Mouse (Mus musculus) monocyte, adult 2 months (primary cell): ENCODE data around the gene Utf1.
A peak's percentile ranks its signal among the peaks of the same experiment; 100 is the strongest.

ENCODE experiments used
- DNase-seq, 2 experiments: peaks; one replicate each; pipeline ENCODE4 v3.0.0; 2022; ENCODE audit warnings: low spot score in 2 of 2, low read depth in 1 of 2

The Utf1 gene

DNA sequence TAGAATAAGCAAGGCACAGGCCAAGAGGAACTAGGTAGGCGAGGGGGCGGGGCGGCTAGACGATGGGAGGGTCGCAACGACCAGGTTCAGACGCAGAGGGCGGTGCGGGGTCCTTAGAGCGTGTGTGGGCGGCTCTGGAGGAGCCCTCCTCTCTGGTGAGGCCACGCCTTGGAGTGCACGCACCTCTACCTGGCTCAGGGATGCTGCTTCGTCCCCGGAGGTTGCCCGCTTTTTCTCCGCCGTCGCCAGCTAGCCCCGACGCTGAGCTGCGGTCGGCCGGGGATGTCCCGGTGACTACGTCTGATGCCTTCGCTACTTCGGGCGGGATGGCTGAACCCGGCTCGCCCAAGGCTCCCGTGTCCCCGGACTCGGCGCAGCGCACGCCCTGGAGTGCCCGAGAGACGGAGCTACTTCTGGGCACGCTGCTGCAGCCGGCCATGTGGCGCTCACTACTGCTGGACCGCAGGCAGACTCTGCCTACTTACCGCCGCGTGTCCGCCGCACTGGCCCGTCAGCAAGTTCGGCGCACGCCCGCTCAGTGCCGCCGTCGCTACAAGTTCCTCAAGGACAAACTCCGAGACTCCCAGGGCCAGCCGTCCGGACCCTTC, at the start of gene Utf1:
Gene Utf1 (plus strand): TSS at position 116 of the 608 bp plus-strand sequence.
- no peak for DNase-seq

DNA sequence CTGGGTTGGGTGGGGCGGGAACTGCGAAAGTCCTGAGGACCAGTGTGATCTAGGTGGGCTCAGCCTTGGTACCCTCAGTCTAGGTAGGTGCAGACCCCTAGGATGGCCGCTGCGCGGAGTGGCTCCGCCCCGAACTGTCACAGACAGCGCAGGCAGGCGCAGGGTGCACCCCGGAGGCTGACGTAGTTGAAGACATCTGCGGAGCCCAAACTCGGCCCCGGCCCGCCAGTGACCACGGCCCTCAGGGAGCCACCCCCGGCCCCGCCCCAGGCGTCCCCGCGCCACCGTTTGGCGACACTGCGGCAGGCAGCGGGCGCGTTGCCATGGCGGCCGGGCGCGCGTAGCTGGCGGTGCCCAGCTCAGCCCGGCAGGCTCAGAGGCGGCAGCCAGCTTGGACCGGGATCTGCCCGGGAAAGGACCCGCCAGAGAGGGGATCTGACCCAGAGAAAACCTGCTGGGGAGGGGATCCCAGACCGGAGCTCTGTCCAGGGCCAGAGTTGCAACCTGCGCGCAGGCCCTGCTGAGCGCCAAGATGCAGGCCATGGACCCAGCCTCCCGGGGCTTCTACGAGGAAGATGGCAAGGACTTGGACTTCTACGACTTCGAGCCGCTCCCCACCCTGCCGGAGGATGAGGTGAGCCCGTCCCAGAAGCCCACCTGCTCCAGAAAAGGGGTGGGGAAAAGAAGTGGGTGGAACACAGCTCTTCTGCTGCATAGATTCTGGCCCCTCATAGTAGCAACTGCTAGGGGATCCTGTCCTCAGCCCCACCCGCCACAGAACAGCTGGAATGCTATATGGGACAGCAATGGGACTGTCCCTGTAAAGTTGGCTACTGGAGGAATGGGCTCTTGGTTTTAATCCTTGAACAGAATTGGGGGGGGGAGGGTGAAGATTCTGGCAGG, 48.7 kb upstream of the Utf1 start, which contains the start of gene Kndc1:
Gene Kndc1 (plus strand): TSS at position 42 of the 903 bp plus-strand sequence.
- no peak for DNase-seq

DNA sequence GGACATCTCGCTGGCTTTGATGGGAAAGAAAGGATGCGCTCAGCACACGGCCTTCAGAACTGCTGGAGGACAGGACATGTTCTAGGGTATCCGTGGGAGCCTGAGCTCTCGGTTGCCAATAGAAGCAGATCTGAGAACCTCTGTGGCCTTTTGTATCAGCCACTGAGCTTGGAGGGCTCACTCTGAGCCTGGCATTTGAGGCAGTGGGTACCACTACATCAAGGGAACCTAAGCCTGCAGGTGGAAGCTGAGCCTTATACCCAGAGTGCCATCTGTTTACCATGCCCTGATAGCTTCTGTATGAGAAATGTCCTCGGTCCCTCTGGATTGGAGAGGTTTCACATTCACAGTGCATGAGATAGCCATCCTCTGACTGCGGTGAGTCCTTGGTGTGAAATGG, 47.3 kb upstream of the Utf1 start:
- DNase-seq = no peak

DNA sequence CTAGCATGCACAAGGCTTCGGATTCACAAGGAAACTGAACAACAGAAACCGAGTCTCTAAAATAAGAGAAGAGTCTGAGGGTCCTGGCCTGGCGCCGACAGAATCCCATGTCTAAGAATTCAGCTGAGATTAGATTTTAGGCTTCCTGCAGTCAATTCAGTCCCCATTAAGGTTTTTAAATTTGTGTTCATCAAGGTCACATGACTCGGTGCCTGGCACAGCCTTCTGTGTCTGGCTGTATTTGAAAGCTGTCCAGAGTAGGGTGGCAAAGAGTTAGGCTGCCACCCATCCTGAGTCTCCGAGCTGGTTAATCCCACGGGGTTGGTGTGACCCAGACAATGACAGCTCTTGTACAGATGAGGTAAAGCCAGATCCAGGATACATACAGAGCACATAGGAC, 46.8 kb upstream of the Utf1 start:
- no peak for DNase-seq

DNA sequence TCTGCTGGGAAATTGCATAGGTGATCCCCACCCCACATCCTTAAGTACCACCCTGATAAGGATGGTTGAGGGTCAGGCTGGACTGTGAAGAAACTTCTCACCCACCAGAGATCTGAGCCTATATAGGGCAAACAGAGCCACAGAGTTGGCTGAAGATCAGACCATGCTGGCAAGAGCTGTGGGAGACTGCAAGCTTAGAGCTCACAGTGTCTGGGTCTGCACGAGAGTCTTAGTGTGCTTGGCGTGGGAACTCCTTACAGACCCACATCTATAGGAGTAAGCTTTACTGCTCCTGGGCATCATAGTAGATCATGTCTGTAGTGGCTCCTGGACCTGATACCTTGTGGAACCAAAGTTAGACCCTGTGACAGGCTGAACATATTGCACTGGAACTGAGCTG, 45.0 kb upstream of the Utf1 start:
- DNase-seq = no peak

DNA sequence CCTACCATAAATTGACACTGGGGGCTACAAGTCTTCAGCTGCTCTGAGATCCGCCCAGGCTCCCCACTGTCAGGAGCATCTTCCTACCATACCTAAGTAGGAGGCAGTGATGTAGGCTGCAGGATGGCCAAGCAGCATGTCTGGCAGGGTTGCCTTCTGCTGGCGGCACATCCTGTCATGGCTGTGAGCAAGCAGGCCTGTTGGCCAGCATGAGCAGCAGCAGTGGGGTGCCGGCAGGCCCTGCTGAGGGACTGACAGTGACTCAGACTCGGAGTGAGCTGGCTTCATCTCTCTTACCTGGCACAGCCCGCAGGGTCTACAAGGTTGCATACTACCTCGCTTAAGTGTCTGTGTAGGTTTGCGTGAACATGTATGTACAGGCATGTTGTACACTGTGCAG, 44.1 kb upstream of the Utf1 start:
- DNase-seq = no peak

DNA sequence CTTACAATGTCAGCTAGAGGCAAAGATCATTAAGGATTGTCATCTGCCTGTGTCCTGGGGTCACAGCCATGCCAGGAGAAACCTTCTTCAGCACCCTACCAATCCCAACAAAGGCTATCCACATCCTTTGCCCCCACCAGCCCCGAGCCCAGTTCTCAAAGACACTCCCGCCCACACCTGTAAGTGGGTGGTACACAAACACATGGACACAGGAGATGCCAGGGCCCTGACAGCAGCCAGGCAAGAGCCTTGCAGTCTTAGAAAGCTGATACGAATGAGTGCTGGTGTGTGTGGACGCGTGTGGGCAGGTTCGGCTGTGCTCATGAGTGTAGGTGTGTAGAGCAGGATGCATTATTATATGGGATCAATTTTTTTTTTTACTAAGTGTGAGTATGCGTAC, 43.1 kb upstream of the Utf1 start:
- DNase-seq = no peak

DNA sequence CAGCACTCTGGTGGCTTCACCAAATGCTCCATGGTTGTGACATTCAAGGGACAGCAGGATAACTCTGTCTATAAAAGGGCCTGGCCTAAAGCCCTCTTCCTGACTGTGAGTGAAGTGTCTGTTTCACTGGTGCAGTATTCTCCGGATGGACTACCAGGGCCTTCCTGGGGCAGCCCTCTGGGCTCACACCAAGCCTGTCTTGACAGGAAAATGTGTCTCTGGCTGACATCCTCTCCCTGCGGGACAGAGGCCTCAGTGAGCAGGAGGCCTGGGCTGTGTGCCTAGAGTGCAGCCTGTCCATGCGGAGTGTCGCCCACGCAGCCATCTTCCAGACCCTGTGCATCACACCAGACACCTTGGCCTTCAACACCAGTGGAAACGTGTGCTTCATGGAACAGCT, 42.7 kb upstream of the Utf1 start:
- no peak for DNase-seq

DNA sequence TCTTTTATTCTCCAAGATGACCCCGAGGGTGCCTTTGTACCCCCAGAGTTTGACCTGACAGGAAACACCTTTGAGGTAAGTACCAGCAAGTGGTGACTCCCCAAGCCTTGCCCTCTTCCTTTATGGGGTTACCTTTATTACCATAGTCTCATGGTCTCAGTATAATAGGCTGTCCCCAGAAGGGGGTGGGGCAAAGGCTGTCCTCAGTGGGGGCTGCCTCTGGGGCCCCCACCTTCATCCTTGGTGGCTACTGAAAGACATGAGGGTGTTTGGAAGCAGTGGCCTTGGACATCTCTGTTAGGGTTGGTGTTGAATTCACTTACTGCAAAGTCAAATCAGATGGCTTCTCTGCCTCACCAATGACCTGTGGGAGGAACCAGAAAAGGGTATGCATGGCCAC, 41.6 kb upstream of the Utf1 start:
- no peak for DNase-seq

DNA sequence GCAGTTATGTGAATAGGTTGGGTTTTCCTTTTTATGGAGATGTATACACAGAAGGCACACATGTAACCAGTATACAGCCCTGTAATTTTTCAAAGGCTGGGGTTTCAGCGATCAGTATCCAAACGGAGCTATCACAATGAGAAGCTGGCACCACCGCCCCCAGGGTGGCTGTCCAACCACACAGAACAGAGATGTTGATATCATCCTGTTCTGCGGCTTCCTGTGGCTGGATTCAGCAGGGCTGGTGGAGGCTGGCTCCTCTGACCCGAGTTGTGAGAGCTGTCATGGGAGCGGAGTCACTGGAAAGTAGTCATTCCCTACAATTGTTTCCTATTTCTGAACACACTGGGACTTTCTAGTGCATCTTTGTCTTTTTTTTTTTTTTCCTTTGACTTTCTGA, 38.3 kb upstream of the Utf1 start:
- DNase-seq = no peak

DNA sequence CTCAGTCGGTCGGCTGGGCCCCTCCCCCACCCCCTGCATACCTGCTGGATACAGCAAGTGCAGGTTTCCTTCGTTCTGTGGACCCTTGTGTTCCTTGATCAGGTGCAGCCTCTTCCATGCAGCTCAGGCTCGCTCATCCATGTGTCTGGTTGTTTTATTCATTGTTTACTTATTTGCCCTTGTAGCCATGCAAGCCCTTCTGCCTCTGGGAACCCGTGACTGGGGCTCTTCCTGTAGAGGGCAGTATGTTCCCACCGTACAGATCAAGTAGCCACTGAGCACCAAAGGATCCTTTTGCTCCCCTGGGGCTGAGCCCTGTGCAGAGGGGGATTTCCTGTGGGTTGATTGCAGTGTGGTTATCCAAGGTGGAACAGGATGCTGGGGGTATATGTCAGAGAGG, 37.9 kb upstream of the Utf1 start:
- DNase-seq = peak in 1 of 2 experiments; percentile 8

DNA sequence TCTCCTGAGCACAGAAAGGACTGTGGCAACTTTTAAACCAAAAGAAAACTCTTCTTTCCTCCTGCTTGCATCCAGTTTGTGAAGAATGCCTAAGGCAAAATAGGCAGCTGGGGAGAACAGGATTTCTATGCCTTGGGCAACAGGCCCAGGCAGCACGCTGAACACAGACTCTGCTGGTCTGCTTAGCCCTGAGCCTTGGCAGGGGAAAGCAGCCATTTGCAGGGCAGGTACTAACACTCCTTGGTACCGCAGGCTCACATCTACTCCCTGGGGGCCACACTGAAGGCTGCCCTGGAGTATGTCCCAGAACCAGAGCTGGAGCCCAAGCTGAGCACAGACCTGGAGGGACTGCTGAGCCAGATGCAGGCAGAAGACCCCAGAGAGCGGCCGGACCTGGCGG, 35.4 kb upstream of the Utf1 start:
- no peak for DNase-seq

DNA sequence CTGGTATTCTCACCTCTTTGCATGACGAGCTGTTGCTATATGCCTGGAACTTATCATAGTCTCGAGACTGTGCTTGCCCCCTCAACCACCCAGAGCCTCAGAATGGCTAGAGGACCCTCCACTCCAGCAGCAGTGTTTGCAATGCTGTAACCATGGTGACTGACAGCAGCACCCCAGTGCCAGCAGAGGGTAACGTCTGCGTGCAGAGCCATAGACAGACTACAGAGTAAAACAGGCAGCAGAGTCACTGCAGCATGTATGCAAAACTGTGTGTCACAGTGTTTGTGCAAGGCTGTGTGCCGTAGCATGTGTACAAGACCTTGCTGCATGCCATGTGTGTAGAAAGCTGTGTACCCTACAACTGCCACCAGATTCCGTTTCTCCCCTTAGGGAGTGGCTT, 34.1 kb upstream of the Utf1 start:
- no peak for DNase-seq

DNA sequence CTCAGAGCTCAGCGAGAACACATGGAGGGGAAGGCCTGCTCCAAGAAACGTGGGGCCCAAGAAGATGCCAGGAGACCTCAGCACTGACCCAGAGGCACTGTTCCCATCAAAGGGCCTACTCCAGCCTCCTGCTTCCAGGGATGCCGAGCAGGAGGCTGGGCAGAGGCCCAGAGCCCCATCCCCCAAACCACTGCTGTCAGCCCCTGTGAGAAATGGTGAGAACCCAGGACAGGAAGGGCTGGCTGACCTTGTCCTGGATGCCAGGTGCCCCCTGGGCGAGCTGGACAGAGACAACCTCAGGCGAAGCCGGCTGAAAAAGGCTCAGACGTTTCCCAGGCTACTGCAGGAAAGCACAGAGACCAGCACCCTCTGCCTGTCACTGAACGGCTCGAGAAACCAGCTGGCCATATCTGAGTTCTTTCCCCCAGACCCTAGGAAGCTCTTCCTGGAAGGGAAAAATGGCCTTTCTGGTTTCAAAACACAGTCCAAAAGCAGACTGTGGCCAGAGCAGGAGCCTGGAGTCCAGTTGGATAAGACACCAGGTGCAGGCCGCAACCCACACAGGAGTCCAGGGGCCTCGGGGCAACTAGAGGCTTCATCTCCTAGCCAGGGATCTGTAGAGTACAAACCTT, 33.3 kb upstream of the Utf1 start:
- DNase-seq = no peak

DNA sequence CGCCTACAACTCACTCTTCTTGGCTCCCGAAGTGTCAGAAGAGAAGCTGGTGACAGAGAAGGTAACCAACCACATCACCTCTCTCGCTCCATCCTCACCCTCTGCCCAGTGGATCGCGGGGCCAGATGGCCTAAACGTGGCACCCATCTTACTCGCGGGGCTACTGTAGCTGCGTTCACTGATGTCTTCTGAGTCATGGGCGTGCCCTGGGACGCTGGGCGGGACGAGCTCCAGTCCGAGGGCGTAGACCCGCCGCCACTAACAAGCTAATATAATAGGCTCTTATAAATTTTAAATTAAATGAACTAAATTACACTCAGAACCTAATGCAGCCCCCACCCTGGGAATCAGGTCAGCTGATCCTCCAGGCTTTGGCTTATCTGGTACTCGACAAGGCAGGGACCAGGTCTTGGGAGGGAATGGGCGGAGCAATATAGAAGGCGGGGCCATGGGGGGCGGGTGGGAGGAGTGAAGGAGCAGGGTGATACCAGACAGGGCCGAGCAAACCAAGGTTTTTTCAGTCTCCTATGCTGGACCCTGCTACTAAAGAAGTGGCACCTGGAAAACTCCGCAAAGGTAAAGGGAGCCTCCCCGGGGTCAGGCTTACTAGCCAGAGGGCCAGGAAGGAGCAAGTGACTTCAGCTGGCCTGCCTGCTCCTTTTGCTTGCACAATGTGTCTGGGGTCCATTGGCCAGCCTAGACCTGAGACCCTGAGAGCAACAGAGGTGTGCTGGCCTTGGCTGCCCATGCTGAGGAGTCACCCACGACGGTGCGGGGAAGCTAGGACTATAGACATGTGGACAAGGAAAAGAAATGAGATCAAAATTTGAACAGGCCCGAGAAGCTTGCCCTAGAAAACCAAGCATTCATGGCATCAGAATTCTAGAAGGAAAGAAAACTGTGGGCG, 29.2 kb upstream of the Utf1 start:
- no peak for DNase-seq

DNA sequence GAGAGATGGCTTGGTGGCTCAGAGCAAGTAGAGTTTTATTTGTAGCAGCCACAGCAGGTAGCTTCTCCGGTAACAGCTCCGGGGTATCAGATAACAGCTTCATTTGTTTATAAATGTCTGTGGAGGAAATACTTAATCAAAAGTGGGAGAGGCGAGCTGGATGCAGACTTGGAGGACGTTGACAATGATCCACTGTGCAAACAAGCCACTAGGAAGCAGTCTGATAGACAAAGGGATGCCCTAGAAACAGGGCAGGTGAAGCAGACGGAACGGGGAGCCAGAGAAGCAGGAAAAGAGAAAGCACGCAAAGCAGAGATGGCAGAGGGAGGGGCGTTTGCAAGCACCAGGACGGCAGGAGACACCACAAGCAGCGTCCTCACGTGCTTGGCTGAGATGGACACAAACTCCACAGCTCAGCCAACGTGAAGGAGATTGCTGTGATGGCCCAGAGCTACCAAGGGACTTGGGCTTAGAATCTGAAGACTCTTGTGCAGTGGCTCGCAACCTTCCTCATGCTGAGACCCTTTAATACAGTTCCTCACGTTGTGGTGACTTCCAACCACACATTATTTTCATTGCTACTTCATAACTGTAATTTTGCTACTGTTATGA, 27.8 kb upstream of the Utf1 start:
- no peak for DNase-seq

DNA sequence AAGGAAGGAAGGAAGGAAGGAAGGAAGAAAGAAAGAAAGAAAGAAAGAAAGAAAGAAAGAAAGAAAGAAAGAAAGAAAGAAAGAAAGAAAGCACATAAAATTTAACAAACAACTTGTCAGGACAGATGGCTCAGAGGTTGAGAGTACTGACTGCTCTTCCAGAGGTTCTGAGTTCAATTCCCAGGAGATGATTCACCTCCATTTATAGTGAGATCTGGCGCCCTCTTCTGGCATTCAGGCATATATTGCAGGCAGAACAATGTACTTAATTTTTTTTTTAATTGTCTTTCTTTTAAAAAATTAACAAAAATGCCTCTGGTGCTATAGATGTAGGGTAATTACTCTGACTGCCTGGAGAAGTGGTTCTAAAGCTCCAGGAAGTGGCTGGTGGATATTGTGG, 27.2 kb upstream of the Utf1 start:
- DNase-seq = no peak

DNA sequence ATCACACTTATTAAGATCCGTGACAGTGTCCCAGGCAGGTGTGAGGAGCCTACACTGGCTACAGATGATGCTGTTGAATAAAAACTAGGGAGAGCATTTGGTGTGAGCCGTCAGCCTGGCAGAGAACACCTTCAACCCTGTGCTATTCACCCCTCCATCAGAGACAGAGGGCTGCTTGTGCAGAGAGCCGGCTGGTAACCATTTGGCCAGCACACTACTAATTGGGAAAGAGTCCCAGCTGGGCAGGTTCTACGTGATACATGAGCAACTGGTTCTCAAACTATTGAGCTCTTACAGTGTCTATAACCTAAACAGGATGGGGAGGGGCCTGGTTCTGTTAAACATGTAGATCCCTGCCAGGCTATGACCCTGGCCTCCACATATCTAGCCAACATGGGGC, 25.3 kb upstream of the Utf1 start:
- DNase-seq = no peak

DNA sequence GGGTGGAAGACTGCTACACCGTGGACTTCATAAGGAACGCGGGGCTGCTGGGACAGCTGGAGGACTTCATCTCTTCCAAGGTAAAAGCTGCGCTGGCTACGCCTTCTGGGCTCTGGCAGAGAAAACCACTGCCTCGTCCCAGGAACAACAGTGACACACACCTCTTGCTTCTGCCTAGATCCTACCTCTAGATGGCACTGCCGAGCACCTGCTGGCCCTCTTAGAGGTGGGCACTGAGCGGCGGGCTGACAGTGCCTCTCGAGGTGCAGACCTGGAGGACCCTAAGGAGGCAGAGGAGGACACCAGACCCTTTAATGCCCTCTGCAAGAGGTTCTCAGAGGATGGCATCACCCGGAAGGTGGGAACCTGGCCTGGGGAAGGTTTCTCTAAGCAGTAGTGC, 12.9 kb upstream of the Utf1 start:
- DNase-seq = no peak

DNA sequence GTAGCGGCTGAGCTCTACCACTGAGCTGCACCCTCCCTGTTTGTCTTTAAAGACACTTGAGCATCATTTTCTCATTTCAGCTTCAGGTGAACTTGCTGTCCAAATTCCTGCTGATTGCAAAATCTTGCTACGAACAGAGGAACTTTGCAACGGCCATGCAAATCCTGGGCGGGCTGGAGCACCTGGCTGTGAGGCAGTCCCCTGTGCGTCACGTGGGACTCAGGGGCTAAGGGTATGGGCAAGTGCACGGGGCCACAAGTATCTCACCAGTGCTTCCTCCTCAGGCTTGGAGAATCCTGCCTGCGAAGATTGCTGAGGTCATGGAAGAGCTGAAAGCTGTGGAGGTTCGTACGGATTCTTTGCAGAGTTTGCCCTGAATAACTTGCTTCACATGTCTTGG, 6.9 kb upstream of the Utf1 start:
- no peak for DNase-seq

DNA sequence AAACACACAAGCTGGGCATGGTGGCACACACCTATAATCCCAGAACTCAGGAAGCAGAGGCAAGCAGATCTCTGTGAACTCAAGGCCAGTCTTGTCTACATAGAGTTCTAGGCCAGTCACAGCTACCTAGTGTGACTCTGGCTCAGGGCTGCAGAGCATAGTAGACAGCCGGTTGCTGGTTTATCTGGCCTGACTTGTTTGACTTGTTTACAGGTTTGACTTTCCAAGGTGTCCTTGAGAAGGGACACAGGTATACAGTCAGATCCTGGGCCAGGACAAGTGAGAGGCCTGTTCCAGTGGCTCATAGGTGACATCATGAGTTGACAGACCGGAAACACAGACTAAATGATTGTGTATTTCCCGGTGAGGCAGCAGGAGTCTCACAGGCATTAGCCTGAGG, 6.5 kb upstream of the Utf1 start:
- DNase-seq = no peak
